Mouse (Mus musculus) stomach, embryonic 15.5 days (tissue): ENCODE data around the gene Klhl33. TPM values are rescaled to one million over a fixed set of nuclear protein-coding genes. Genes with fewer than 3 reads are reported as not detected.
"Not testable (repeated sequence)": the region's sequence is repeated elsewhere in the genome, so short reads cannot be mapped to it uniquely, and the experiment has no call there.

Experiments used
- ATAC-seq: fragments of 200-750 bp; cut with Nextera tagmentation; 2 replicates; pipeline ENCODE4 v1.8.0; 2017; ENCODE audit warnings: low read depth, moderate number of reproducible peaks, moderate TSS enrichment; ENCODE audit not compliant: insufficient read depth, low FRiP score
- H3K27ac ChIP-seq: fragments of 300-500 bp; sonication (generic); 2 replicates; pipeline ENCODE4 v1.5.1; 2015; ENCODE audit warnings: mild to moderate bottlenecking, inconsistent platforms
- H3K27me3 ChIP-seq: fragments of 300-500 bp; sonication (generic); replicated peaks from 2 replicates; pipeline ENCODE4 v1.6.1; 2015; ENCODE audit warnings: inconsistent platforms
- H3K36me3 ChIP-seq: fragments of 300-500 bp; sonication (generic); 2 replicates; pipeline ENCODE4 v1.6.1; 2015; ENCODE audit warnings: inconsistent platforms
- H3K4me1 ChIP-seq: fragments of 300-500 bp; sonication (generic); 2 replicates; pipeline ENCODE4 v1.6.1; 2015; ENCODE audit warnings: inconsistent platforms
- H3K4me2 ChIP-seq: fragments of 300-500 bp; sonication (generic); 2 replicates; pipeline ENCODE4 v1.6.1; 2015; ENCODE audit warnings: mild to moderate bottlenecking, inconsistent platforms
- H3K4me3 ChIP-seq: fragments of 300-500 bp; sonication (generic); replicated peaks from 2 replicates; pipeline ENCODE4 v1.5.1; 2015; ENCODE audit warnings: inconsistent platforms
- H3K9ac ChIP-seq: fragments of 300-500 bp; sonication (generic); 2 replicates; pipeline ENCODE4 v1.6.1; 2015; ENCODE audit warnings: inconsistent platforms
- H3K9me3 ChIP-seq: fragments of 300-500 bp; sonication (generic); 2 replicates; pipeline ENCODE4 v1.6.1; 2016; ENCODE audit warnings: inconsistent platforms
- WGBS: fragments of 180-500 bp; shearing (Covaris S2); methylation state at CpG from one replicate; pipeline ENCODE4 v1.1.7; 2015; 5-methylcytosine and 5-hydroxymethylcytosine counted together
- polyA plus RNA-seq: library from polyadenylated mRNA; unstranded; fragments of >200 nt; fragmentation: Nextera tagmentation; extraction: Ambion mirVana; gene quantifications from 2 replicates; pipeline ENCODE4 v1.2.1, GENCODE M21; 2015

Gene Klhl33
- polyA plus RNA-seq, 1 experiment from 2014 or later = 0.28 TPM

DNA sequence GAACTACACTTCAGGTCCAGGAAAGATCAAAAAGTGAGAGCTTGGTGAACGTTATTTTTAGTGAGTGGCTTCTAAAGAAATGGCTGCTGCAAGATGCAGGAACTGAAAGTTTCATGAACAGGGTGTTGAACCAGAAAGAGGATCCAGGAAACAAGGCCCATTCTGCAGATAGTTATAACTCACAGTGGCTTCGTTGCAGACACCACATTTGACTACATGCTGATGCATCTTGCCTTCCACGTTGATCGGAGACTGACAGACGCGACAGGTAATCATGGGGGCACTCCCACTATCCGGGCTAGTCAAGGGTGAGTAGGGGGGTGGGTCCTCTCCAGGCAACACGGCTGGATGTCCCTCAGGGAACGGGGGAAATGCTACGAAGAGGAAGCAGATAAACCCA, 32.6 kb upstream of the Klhl33 start:
- ATAC-seq = no peak
- H3K4me1 ChIP-seq = peaks cover 10% of the 10 kb centered on the region; the same call in 1 of the 2 replicates
- peak overlapping the region; percentile 95 for H3K9ac ChIP-seq

DNA sequence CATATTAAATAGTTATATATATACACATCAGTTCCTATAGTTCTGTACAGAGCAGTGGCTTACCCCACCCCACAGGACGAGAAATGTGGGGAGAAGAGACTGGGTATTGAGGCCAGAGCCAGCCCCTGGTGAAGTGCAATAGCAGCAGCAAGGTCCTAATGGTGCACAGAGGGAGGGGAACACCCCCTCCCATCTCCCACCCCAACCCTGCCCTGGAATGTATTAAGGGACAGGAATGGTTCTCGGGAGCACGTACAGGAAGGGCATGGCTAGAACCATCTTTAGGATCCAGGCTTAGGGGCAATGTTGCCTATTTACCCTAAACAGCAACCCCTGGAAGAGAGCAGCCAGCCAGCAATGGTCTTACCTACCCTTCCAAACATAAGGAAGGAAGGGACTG, 30.1 kb upstream of the Klhl33 start:
- no peak overlapping the region for H3K4me3 ChIP-seq
- no peak overlapping the region for H3K27ac ChIP-seq
- ATAC-seq = no peak
- WGBS = 69% methylated on average over 3 of the region's 3 CpGs
- H3K27me3 ChIP-seq = no peaks in the 10 kb centered on the region
- no peaks in the 10 kb centered on the region for H3K9me3 ChIP-seq
- no peak overlapping the region for H3K9ac ChIP-seq
- peaks cover 16% of the 10 kb centered on the region for H3K36me3 ChIP-seq
- H3K4me1 ChIP-seq = peaks cover 13% of the 10 kb centered on the region; the same call in 1 of the 2 replicates
- no peak overlapping the region for H3K4me2 ChIP-seq

More for the DNA sequence above, 32.6 kb upstream of the Klhl33 start:
- Histone ChIP-seq H3K4me3 (peak overlapping the region; percentile 99), H3K36me3 (peaks cover 16% of the 10 kb centered on the region), H3K27ac (peak overlapping the region; percentile 95), H3K9me3 (no peaks in the 10 kb centered on the region), H3K4me2 (peak overlapping the region; percentile 84), H3K27me3 (no peaks in the 10 kb centered on the region)
- WGBS = 11% methylated on average over 10 of the region's 10 CpGs

- ATAC-seq = peak; percentile 23
- peak overlapping the region; percentile 76 for H3K9ac ChIP-seq
- peaks cover 8% of the 10 kb centered on the region; the same call in 1 of the 2 replicates for H3K4me1 ChIP-seq
- peak overlapping the region; percentile 95 for H3K27ac ChIP-seq
- H3K9me3 ChIP-seq = no peaks in the 10 kb centered on the region
- H3K4me2 ChIP-seq = peak overlapping the region; percentile 80
- H3K36me3 ChIP-seq = peaks cover 16% of the 10 kb centered on the region
- H3K27me3 ChIP-seq = no peaks in the 10 kb centered on the region
- H3K4me3 ChIP-seq = peak overlapping the region; percentile 84
- 2% methylated on average over 37 of the region's 38 CpGs for WGBS
Measured at GRCm38 (mm10) chr14:50925111-50925920, 28.0 kb upstream of the Klhl33 start.

- Histone ChIP-seq H3K4me3 (peak within 1 kb of the TSS; percentile 84), H3K4me1 (peaks cover 8% of the 10 kb centered on the region; the same call in 1 of the 2 replicates), H3K27ac (peak within 1 kb of the TSS; percentile 95), H3K27me3 (no peaks in the 10 kb centered on the region), H3K36me3 (peaks cover 16% of the 10 kb centered on the region), H3K4me2 (peak within 1 kb of the TSS; percentile 80), H3K9ac (peak within 1 kb of the TSS; percentile 76), H3K9me3 (no peaks in the 10 kb centered on the region)
- ATAC-seq = peak; percentile 96
- under 1% methylated on average over 57 of the region's 57 CpGs for WGBS
Measured at GRCm38 (mm10) chr14:50924281-50925064, 27.2 kb upstream of the Klhl33 start, which contains the start of the genes Osgep and Apex1. Gene Osgep (minus strand): TSS chr14:50924893. Gene Apex1 (plus strand): TSS chr14:50924968.

- WGBS = 62% methylated on average over 1 of the region's 1 CpGs
- not testable (repeated sequence) for H3K27me3 ChIP-seq, H3K27ac ChIP-seq, H3K4me1 ChIP-seq, H3K9me3 ChIP-seq, H3K9ac ChIP-seq, ATAC-seq
- Histone ChIP-seq H3K4me3 (peak overlapping the region; percentile 84), H3K4me2 (peak overlapping the region; percentile 80), H3K36me3 (peaks cover 14% of the 10 kb centered on the region)
Measured at GRCm38 (mm10) chr14:50923437-50923836, 26.1 kb upstream of the Klhl33 start.

DNA sequence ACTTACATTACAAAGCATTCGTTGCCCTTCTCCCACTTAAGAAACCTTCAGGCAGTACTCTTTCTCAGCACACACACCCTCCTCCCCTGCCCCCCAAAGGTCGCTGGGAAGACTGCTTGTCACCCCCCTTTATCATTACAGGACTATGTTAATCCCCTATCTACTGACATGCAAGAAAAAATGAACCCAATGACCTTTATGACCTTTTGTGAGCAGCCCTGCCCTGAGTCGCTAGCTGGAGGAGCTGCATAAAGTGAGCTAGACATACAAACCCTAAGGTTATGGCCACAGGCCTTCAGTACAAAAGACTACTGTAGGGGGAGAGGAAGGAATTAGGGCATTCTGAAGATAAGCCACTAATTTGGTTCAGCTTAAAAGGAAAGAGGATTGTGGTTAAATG, 14.0 kb upstream of the Klhl33 start:
- H3K36me3 ChIP-seq = peaks cover 27% of the 10 kb centered on the region
- H3K9me3 ChIP-seq = no peaks in the 10 kb centered on the region
- H3K4me2 ChIP-seq = no peak overlapping the region
- ATAC-seq = no peak
- H3K27ac ChIP-seq = no peak overlapping the region
- 49% methylated on average over 3 of the region's 3 CpGs for WGBS
- no peak overlapping the region for H3K9ac ChIP-seq
- no peaks in the 10 kb centered on the region for H3K4me1 ChIP-seq
- H3K27me3 ChIP-seq = no peaks in the 10 kb centered on the region
- H3K4me3 ChIP-seq = no peak overlapping the region

DNA sequence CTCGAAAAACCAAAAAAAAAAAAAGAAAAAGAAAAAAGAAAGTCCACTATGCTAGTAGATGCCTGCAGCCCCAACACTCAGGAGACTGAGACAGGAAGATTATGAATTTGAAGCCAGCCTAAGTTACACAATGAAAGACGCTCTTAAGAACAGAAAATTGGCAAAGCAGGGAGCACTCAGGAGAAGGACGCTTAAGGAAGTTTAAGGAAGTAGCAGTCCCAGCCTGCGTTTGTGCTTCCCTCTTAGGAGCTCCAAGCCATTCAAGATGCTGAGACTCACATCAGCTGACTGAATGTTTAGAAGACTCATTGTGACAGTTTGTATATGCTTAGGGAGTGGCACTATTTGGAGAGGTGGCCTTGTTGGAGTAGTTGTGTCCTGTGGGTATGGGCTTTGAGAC, 10.8 kb upstream of the Klhl33 start:
- H3K4me1 ChIP-seq = 0 out of 2 replicates have a peak, but pooled peaks cover 2% of the 10 kb centered on the region
- no peak overlapping the region for H3K27ac ChIP-seq
- no peak overlapping the region for H3K4me3 ChIP-seq
- 69% methylated on average over 4 of the region's 4 CpGs for WGBS
- ATAC-seq = no peak
- H3K27me3 ChIP-seq = no peaks in the 10 kb centered on the region
- no peaks in the 10 kb centered on the region for H3K9me3 ChIP-seq
- H3K4me2 ChIP-seq = no peak overlapping the region
- H3K9ac ChIP-seq = no peak overlapping the region
- peaks cover 8% of the 10 kb centered on the region for H3K36me3 ChIP-seq

- H3K4me1 ChIP-seq, H3K27ac ChIP-seq, H3K9me3 ChIP-seq, H3K9ac ChIP-seq, H3K27me3 ChIP-seq, H3K4me2 ChIP-seq, H3K4me3 ChIP-seq, ATAC-seq, H3K36me3 ChIP-seq: not testable (repeated sequence)
Measured at GRCm38 (mm10) chr14:50905327-50905726, 8.0 kb upstream of the Klhl33 start.

DNA sequence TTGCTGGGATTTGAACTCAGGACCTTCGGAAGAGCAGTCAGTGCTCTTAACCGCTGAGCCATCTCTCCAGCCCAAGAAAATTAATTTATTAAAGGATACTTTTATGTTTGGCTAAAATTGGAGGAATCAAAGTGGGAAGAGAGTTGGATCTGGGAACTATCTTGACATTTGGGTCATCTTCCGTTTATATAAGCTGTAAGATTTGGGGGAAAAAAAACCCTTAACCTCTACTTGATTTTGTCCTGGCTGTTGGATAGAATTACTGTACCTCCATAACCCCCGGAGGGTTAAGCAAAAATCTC, 7.5 kb upstream of the Klhl33 start:
- H3K4me1 ChIP-seq = 0 out of 2 replicates have a peak, but pooled peaks cover 2% of the 10 kb centered on the region
- no peak overlapping the region for H3K27ac ChIP-seq
- H3K36me3 ChIP-seq = no peaks in the 10 kb centered on the region
- H3K27me3 ChIP-seq = no peaks in the 10 kb centered on the region
- H3K4me2 ChIP-seq = no peak overlapping the region
- no peaks in the 10 kb centered on the region for H3K9me3 ChIP-seq
- no peak overlapping the region for H3K9ac ChIP-seq
- WGBS = 87% methylated on average over 4 of the region's 4 CpGs
- no peak for ATAC-seq
- no peak overlapping the region for H3K4me3 ChIP-seq

DNA sequence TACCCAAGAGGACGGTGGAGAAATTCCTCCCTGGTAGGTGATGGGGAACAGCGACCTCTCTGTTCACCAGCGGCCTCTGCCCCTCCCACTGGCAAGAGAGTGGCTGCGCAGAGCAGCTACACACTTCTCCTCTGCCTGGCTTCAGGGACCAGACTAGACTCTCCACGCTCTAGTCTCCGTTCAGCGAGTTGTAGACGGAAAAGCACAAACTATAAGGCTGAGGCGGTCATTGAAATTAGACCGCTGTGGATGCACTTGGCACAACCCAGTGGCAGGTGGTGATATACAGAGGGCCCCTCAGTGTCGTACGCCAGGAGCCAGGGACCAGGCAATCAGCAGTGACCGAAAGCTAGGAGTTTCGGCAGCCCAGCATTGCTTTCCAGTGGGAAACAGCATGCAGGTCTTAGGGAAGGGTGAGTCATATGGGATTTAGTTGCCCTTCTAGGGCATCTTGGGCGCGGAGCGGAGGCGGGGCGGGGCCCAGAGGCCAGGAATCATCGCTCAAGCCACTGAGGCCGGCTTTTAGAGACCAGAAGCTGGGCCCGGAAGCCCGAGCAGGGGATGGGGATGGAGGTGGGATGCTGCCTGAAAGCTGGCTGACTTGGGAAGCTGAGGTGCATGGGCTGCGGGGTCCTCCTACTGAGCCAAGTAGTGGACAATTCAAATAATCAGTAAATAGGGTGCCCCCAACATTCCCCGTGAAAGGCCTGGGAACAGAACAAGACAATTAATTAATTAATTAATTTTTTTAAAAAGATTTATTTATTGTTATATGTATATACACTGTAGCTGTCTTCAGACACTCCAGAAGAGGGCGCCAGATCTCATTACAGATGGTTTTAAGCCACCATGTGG, 6.9 kb upstream of the Klhl33 start:
- Histone ChIP-seq H3K4me1 (0 out of 2 replicates have a peak, but pooled peaks cover 2% of the 10 kb centered on the region), H3K4me3 (peak overlapping the region; percentile 40), H3K9ac (no peak overlapping the region), H3K27ac (0 out of 2 replicates have a peak overlapping the region, but pooled peaks have one; percentile 11), H3K4me2 (peak overlapping the region; percentile 76), H3K9me3 (no peaks in the 10 kb centered on the region), H3K36me3 (no peaks in the 10 kb centered on the region), H3K27me3 (no peaks in the 10 kb centered on the region)
- ATAC-seq = peak; percentile 87
- 6% methylated on average over 26 of the region's 26 CpGs for WGBS

- H3K27ac ChIP-seq, H3K4me1 ChIP-seq, H3K27me3 ChIP-seq, H3K4me2 ChIP-seq, ATAC-seq, H3K4me3 ChIP-seq, H3K9me3 ChIP-seq, H3K36me3 ChIP-seq, H3K9ac ChIP-seq: not testable (repeated sequence)
- 89% methylated on average over 2 of the region's 2 CpGs for WGBS
Measured at GRCm38 (mm10) chr14:50897992-50898391, 685 bp upstream of the Klhl33 start.
